Mouse (Mus musculus): ENCODE measurements around the gene Aldh9a1.

The Aldh9a1 gene

DNA sequence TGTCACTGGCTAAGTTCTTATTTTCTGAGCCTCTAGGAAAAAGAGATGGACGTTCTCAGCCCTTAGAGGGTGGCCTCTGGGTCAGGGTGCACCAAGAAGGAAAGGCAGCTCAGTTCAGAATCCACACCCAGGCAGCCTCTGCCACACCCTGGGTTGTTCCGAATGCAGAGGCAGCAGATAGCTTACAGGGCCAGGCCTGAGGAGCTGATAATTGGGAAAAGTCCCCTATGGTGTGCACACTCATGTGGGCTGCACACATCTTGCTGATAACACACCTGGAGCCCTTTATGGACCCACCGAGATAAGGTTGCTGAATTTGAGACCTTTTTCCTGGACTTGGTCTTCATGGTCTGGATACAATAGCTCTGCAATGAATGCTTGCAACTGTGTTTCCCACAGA lies 34.4 kb downstream of the Aldh9a1 start:
- DNase-seq (ENCODE audit: low spot score in 2 of 2), result no peak

DNA sequence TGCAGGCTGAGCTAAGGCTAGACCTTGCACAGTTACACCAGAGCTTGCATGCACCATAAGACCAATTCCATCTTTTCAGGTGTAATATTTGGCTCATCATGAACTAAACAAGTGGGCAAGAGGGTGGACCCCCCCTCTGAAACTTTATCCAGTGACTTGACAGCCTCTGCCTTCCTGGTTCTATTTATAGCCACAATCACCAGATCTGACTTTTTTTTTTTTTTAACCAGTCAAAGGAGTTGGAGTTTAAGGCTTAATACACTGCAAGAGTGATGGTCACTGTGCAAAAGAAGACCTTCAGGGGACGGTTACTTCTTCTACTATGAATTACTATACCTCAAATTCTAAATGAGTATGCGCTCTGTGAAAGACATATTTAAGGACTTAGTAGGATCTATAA lies 35.4 kb downstream of the Aldh9a1 start:
- DNase-seq (ENCODE audit: low spot score in 2 of 2), result no peak

DNA sequence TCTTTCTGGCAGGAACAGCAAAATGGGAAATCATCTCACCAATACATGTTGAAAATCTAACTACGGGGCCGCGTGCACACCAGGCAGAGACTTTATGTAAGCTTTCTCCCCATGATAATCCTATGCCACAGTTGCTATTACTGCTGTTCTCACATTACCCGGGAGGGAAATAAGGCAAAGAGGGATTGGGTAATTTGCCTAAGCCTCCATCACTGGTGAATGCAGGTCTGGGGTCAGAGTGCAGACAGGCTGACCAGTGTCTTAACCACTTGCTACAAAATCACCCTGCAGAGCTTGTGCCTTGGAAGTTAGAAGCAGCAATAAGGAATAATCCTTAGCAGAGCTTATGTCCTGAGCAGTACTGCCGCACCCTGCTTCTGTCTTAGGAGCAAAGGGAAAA lies 35.8 kb downstream of the Aldh9a1 start:
- DNase-seq (ENCODE audit: low spot score in 2 of 2), result no peak

DNA sequence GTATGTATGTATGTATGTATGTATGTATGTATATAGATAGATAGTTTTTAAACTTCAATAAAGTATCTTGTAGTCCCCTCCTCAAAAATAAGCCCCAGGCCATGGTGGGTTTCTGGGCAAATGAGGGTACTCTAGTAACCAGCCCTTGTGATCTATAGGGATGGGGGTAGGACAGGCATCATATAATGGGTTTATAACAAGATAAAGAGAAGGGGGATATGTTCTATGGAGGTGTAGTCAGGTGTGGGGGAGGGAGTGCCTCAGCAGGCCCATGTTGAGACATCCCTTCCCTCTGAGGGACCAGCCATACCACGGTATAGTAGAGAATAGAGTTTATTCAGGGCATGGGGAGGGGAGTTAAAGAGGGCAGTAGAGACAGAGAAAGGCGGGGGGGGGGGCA lies 36.7 kb downstream of the Aldh9a1 start:
- no peak for DNase-seq (ENCODE audit: low spot score in 2 of 2)

DNA sequence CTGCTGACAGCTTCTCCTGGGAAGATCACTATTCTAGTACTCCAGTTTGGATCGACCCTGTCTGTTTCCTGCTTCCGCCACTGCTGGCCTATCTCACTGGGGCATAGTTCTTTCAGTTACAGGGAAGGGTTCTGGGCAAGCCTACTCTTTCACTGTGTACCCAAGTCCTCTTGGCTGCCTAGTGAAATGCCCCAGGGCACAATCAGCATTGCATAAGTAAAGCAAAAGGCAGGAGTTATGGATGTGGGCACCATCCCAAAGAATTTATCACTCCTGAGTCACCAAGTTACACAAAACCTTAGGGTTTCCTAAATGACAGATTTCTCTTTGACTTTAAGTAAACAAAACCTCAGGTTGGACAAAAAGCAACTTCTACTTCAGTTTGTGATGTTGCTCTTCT lies 37.5 kb downstream of the Aldh9a1 start:
- no peak for DNase-seq (ENCODE audit: low spot score in 2 of 2)

DNA sequence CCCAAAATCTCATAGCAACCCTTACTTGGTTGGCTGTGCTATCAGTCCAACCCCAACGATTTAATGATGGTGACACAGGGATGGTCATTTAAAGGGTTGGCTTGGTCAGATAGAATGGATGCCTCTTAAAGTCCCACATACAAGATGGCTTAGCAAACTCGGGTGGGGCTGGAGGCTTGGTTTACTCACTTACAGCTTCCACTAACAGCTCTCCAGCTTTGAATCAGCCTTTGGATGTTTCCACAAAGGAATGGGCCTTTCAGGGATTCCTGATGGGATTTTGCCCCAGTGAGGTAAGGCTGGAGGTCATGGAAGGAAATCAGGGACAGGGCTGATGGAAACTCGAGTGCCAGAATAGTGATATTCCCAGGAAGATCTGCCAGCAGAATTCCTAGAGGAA lies 38.0 kb downstream of the Aldh9a1 start:
- DNase-seq (ENCODE audit: low spot score in 2 of 2), result no peak

DNA sequence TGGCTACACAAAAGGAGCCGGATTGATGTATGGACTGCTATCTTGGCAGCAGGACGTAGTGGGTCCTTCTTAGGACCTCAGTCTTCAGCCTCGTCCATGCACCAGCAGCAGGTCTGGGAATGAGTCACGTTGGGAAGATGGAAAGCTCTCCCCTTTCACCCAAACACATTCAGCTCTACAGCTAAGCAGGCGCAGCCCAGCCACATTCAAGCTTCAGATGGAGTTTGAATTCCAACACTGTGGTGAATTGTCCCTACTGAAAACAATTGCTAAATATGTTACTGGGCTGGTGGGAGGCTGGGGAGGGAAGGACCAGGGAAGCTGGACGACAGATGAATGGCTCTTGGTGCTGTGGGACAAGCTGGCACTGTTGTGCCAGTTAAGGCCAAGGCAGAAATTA lies 38.8 kb downstream of the Aldh9a1 start:
- no peak for DNase-seq (ENCODE audit: low spot score in 2 of 2)

DNA sequence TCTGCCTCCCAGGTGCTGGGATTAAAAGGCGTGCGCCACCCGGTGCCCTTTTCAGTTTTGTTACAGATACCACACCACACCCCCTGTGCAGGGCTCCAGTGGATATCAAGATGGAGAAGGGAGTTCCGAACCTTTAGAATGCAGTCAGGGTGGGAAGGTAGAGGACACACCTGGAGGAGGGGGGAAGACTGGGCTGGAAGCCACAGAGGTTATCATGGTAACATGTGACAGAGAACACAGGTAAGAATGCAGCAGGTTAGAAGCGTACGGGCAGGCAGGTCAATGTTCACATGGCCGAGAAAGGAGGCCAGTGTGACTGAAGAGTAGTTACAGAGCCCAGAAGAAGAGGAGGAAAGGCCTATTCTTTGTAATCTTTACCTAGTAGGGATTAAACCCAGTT lies 39.8 kb downstream of the Aldh9a1 start:
- no peak for DNase-seq (ENCODE audit: low spot score in 2 of 2)

DNA sequence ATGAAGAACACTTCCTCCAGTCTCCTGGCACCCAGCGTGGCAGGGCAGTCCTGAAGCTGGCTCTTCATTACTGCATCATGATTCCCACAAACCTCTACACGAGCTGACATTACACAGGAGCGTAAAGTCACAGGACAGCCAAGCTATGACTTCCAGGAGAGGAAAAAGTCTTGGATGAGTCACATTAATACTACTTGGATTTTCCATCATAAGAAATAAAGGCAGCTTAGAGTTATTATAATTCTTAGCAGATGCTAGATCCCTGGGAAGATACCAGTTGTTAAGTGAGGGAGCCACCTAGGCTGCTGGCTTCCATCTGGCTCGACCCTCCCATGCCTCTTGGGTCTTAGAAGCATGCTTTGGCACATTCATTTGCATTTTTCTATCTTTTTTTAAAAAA lies 40.6 kb downstream of the Aldh9a1 start:
- no peak for DNase-seq (ENCODE audit: low spot score in 2 of 2)

DNA sequence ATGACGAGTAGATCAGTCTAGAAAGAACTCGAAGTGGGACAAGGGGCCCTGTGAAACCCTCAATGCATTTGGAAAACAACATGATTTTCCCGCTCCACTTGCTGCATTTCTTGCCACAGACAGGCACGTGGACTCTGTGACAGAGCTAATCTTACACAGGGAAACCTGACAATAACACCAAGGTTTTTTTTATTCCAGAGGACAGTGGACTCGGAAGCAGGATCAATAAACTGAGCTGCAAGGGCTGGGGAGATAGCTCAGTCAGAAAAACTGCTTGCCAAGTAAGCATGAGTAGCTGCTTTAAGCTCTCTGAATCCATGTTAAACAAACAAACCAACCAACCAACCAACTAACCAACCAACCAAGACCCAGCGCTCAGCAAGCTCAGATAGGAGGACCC lies 41.5 kb downstream of the Aldh9a1 start:
- no peak for DNase-seq (ENCODE audit: low spot score in 2 of 2)

DNA sequence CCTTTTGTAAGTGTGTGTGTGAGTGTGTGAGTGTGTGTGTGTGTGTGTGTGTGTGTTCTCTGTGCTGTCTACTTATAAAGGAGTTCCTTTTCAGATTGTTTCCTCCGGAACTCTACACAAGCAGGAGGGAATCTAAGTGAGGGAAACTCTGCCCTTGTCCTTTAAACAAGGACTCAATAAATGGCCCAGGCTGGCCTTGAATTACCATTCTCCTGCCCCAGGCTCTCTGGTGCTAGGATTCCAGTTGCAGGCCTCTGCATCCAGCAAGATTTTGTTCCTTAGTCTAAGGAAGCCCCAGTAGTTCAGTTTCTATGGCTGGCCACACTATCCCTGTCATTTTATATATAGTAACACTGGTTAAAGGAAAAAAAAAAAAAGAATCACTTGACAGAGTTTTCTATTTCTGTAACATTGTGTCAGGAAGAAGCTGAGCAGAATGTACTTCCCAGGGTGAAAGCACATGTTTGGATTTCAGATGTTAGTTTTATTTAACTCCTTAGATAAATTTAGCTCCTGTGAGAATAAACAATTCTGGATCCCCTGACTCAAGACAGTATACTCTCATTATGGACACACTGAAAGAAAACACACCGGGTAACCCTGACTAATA lies 42.3 kb downstream of the Aldh9a1 start:
- no peak for DNase-seq (ENCODE audit: low spot score in 2 of 2)

DNA sequence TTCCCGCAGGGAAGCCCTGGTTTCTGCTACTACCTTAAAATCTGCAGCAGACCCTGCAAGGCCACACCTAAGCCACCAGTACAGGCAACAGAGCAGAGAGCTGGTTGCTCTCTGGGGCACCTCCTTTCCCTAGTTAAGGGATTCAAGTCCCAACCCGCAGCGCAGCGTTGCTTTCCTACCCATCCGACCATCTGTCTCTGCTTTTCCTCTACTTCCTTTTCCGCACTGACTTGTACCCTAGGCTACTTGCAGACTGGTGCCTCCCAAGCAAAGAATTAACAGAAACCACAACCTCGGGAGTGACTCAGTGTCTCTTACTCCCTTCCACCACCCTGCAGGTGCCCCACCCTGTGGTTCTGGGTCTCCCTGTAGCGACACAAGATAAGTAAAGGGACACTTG lies 42.9 kb downstream of the Aldh9a1 start:
- peak in 1 of 2 experiments; percentile 44 for DNase-seq (ENCODE audit: low spot score in 2 of 2)

DNA sequence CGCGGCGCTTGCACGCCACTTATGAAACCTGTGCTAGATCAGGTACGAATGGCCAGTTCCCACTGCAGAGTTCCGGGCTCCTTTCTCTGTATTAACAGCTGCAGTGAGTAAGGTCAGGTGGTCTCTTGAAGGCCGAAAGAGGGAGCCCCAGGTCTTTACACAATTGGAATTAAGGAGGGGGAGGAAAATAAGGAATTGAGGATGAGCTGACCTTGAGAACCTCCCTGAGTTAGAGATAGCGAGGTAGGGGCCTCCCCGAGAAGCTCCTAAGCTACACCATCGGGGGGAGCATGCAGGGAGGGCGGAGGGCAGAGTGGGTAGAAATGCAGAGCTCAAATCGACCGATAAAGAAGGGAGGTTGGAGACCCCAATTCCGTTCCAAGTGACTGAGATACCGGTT lies 43.5 kb downstream of the Aldh9a1 start:
- DNase-seq (ENCODE audit: low spot score in 2 of 2), result no peak

DNA sequence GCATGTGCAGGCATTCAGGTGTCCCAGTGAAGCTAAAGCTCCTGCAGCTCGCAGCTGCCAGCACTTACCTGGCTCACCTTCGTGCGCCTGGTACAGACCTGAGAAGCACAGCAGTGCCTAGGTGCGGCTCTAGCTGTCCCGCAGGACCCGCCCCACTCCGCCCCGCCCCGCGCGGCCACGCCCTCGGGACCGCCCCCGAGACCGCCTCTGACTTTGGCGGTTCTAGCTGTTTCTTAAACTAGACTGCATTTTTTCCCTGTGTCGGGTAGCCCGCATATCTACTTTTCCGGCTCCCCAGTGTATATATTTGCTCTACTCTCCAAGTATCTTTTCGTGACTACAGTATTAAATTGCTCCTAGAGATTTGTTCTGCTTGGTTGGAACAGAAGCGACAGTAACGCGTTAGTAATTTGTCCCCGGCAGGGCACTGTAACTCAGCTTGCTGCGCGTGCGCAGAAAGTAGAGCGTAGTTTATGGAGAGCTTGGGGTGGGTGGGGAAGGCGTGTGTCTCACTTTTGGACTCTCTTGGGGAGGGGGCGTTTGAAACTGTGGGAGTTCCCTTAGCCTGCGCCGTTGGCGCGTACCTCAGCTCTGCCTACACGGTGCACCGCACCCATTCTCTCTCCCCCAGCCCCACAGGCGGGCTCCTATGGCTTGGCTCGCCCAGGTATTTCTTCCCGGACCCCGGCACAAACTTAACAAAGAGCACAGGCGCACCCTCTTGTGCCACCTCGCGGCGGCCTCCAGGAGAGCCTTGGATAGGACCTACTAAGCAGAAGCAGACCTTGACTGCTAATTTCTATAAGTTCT lies 44.1 kb downstream of the Aldh9a1 start, which contains the start of gene Mgst3:
Gene Mgst3, minus strand, starts transcription at position 159 of the 810 bp plus-strand sequence.
- peak; percentile 73 to 94 for DNase-seq (ENCODE audit: low spot score in 2 of 2)

DNA sequence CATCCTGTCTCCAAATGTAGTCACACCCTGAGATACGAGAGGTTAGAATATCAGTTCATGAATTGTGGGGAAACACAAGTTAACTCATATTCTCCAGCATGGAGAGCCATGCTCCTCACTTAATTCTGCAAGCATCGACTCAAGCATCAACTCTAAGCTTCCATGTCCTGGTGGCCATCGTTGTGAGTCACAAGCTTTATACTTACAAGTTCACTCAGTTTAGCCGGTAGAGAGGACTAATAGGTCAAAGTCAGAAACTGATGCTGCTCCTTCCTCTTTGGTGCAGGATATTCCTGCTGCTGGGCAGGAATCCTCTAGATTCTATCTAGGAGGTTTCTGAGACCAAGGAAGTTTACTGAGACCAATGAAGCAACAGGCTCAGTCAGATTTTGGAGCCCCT lies 55.4 kb downstream of the Aldh9a1 start:
- DNase-seq (ENCODE audit: low spot score in 2 of 2), result no peak

DNA sequence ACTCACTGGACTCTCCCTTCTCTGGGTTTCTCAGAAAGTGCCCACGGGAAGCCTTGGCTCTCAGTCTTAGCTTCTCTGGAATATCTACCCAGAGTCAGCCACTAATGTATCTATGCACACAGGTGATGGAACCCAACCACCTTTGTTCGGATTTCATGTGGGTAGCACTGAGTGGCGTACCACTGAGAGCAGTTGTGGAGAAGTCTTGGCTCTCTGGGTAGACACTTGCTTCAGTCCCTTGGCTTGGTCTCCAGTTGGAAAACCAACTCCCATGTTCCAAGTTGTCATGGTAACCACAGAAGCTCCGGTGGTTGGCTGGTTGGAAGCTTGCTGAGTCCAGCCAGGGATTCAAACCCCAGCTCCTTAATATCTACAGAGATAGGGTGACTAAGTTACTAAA lies 59.8 kb downstream of the Aldh9a1 start:
- DNase-seq (ENCODE audit: low spot score in 2 of 2), result no peak

DNA sequence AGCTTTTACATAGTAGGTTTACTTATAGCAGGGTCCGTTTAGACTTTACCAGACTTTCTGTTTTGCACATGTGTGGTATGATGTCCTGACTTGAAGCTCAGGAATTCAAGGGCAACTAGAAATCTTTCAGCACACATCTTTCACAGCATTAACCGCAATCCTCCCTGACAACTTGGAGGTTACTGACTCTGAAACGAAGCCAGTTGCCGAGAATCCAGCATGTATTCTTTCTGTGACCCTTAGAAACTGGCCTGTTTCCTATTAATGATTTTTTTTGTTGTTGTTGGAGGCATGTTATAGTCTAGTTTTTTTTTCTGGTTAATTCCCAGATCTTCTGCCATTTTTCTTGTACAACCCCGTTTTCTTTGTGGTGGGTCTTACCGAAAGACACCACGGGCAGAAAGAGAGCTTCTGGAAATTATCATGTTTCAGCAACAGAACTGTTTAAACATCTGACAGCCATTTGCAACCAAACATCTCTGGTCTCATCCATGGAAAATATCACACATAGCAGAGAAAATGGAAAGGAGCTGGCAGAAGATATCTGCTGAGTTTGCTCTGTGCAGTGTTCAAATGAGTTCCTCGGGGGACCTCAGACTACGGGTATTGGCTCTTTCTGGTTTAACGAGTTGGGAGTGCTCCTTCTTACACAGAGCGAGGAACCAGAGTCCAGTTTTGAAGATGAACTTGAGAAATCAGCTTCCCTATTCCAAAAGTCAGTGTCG lies 62.4 kb downstream of the Aldh9a1 start:
- no peak for DNase-seq (ENCODE audit: low spot score in 2 of 2)

DNA sequence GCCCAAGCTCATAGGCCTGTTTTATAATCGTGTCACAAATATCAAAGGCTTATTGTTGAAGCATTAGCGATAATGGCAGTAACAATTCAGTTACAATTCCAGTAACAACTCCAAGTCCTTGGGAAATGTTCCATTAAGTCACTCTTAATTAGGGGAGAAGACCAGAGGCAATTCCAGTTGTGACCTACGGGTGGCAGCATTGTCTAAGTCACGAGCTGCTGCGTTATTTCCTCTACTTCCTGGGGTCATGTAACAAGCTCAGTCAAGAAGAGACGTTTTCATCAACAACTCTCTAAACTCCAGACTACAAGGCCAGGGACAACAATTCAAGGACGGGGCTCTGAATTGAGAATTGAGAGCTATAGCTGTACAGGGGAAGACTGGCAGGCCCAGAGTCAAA lies 65.1 kb downstream of the Aldh9a1 start:
- peak in 1 of 2 experiments; percentile 83 for DNase-seq (ENCODE audit: low spot score in 2 of 2)
